Mouse (Mus musculus) limb, embryonic 14.5 days (tissue): ENCODE results near the gene Bpifa1. TPM values are rescaled to one million over a fixed set of nuclear protein-coding genes. Genes with fewer than 3 reads are reported as not detected.

ENCODE experiments used
- ATAC-seq: fragments of 200-750 bp; cut with Nextera tagmentation; 2 replicates; pipeline ENCODE4 v1.8.0; 2017; ENCODE audit warnings: low read depth, moderate number of reproducible peaks, moderate TSS enrichment; ENCODE audit not compliant: low FRiP score
- DNase-seq: peaks from one replicate; pipeline ENCODE4 v3.0.0-alpha.2; 2015; ENCODE audit warnings: low spot score
- H3K27ac ChIP-seq: fragments of 300-500 bp; sonication (generic); replicated peaks from 2 replicates; pipeline ENCODE4 v1.5.1; 2014; ENCODE audit warnings: low read depth, mild to moderate bottlenecking, low read length, moderate library complexity, mixed read lengths
- H3K27me3 ChIP-seq: fragments of 300-500 bp; sonication (generic); 2 replicates; pipeline ENCODE4 v1.6.1; 2014; ENCODE audit warnings: low read length, mixed read lengths; ENCODE audit not compliant: control insufficient read depth, insufficient read depth
- H3K36me3 ChIP-seq: fragments of 300-500 bp; sonication (generic); 2 replicates; pipeline ENCODE4 v1.6.1; 2014; ENCODE audit warnings: mild to moderate bottlenecking, low read length, moderate library complexity, mixed read lengths; ENCODE audit not compliant: control insufficient read depth, insufficient read depth
- H3K4me1 ChIP-seq: fragments of 300-500 bp; sonication (generic); 2 replicates; pipeline ENCODE4 v1.6.1; 2014; ENCODE audit warnings: antibody characterized with exemption, low read length, mixed read lengths; ENCODE audit not compliant: control insufficient read depth, insufficient read depth
- H3K4me2 ChIP-seq: fragments of 300-500 bp; sonication (generic); replicated peaks from 2 replicates; pipeline ENCODE4 v1.6.1; 2014; ENCODE audit warnings: low read depth, mild to moderate bottlenecking, low read length, moderate library complexity; ENCODE audit not compliant: severe bottlenecking
- H3K4me3 ChIP-seq: fragments of 300-500 bp; sonication (generic); replicated peaks from 2 replicates; pipeline ENCODE4 v1.5.1; 2014; ENCODE audit warnings: low read length
- H3K9ac ChIP-seq: fragments of 300-500 bp; sonication (generic); 2 replicates; pipeline ENCODE4 v1.6.1; 2014; ENCODE audit warnings: mild to moderate bottlenecking, low read depth, low read length, moderate library complexity; ENCODE audit not compliant: severe bottlenecking
- H3K9me3 ChIP-seq: fragments of 300-500 bp; sonication (generic); 2 replicates; pipeline ENCODE4 v1.6.1; 2016; ENCODE audit warnings: low read length; ENCODE audit not compliant: control insufficient read depth
- POLR2A ChIP-seq: fragments of 200-500 bp; IDR thresholded peaks from 2 replicates; pipeline ENCODE4 v1.8.0; 2012; ENCODE audit warnings: inconsistent platforms, mild to moderate bottlenecking, moderate library complexity, borderline replicate concordance; ENCODE audit not compliant: insufficient read depth, insufficient read length; ENCODE audit errors: extremely low read depth
- WGBS: fragments of 180-500 bp; shearing (Covaris S2); extraction: QIAGEN DNeasy Blood & Tissue Kit; methylation state at CpG from one replicate; pipeline ENCODE4 v1.1.7; 2014; 5-methylcytosine and 5-hydroxymethylcytosine counted together
- polyA plus RNA-seq, 2 experiments: library from polyadenylated mRNA; depleted of rRNA in 1 of 2; stranded (reverse) in 1 of 2; unstranded in 1 of 2; fragments of >200 nt; fragmentation: Nextera tagmentation in 1 of 2; extraction: Ambion mirVana in 1 of 2; gene quantifications; 2 replicates each; pipeline versions ENCODE4 v1.2.1 to v1.2.3; 2012 to 2014

Bpifa1 gene
- polyA plus RNA-seq (2012; rRNA removed) (0.09 TPM in 1 of 2 replicates, not detected in the other), polyA plus RNA-seq (2014; fragmentation: Nextera tagmentation; extraction: Ambion mirVana) (not detected in 2 replicates)

DNA sequence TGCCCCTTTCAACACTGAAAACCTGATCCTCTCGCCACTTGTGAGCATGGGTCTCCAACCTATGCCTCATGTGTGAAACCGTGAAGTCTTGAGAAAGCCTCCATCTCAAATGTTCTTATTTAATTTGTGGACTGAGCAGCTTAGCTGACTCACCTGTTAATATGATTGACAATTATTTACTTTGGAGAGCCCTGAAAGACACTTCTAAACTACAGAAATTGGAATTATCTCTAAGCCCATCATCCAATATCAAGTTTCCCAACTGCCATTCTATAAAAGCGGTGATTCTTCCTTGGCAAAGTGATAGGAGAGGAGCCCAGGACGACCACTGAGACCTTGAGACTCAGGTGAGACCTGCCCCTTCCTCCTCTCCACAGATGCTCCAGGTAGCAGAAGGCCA, at the start of gene Bpifa1:
Gene Bpifa1, plus strand, starts transcription at position 301 of the 400 bp plus-strand sequence.
- TF ChIP-seq POLR2A: no peak
- no peak within 1 kb of the TSS for H3K9ac ChIP-seq
- H3K27me3 ChIP-seq: no peaks in the 10 kb centered on the region
- no peak for ATAC-seq
- no peak within 1 kb of the TSS for H3K4me3 ChIP-seq
- no peaks in the 10 kb centered on the region for H3K36me3 ChIP-seq
- no peak within 1 kb of the TSS for H3K27ac ChIP-seq
- 79% methylated on average over 4 of the region's 4 CpGs for WGBS
- H3K4me2 ChIP-seq: no peak within 1 kb of the TSS
- H3K4me1 ChIP-seq: no peaks in the 10 kb centered on the region
- H3K9me3 ChIP-seq: no peaks in the 10 kb centered on the region
- no peak for DNase-seq

DNA sequence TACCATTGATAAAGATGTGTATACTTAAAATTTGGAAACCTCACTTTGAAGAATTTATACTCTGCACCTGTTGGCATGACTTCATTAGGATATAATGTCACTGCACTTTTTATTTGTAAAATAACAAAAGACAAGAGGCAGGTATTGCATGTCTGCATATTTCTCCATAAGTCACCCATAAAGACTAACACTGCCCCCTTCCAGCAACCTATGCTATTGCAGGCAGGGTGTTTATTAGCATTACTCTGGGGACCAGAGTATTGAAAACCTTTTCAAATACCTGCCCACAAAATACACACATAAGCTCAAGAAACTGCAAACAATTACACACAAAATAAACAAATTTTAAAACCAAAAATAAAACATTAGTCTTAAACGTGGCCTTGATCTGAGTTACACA, 44.9 kb upstream of the Bpifa1 start:
- Histone ChIP-seq H3K4me2 (no peak overlapping the region), H3K36me3 (no peaks in the 10 kb centered on the region), H3K27me3 (no peaks in the 10 kb centered on the region), H3K4me3 (no peak overlapping the region), H3K4me1 (no peaks in the 10 kb centered on the region), H3K9ac (no peak overlapping the region), H3K27ac (no peak overlapping the region), H3K9me3 (no peaks in the 10 kb centered on the region)
- DNase-seq (no peak), ATAC-seq (no peak)
- 43% methylated on average over 1 of the region's 1 CpGs for WGBS
- TF ChIP-seq POLR2A: no peak

DNA sequence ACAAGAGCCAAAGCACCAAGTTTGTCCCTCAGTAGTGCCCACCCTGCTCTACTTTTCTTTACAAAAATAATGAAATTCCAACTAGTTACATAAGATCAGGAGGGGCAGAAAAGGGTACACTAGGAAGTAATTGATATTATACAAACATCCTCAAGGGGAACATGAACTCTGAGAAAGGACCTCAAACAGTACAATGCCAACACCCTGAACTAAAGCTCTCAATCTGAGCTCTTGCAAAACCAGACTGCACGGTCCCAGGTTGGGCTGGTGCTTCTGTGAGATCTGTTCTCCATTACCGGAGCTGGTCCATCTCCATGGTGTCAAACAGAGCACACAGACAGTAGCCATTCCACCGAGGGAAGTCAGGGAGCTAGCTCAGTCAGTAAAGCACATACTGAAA, 25.3 kb upstream of the Bpifa1 start:
- H3K4me2 ChIP-seq: no peak overlapping the region
- no peak overlapping the region for H3K9ac ChIP-seq
- H3K27me3 ChIP-seq: no peaks in the 10 kb centered on the region
- no peaks in the 10 kb centered on the region for H3K36me3 ChIP-seq
- WGBS: 84% methylated on average over 3 of the region's 3 CpGs
- H3K9me3 ChIP-seq: no peaks in the 10 kb centered on the region
- no peak overlapping the region for H3K27ac ChIP-seq
- DNase-seq (no peak), ATAC-seq (no peak)
- no peaks in the 10 kb centered on the region for H3K4me1 ChIP-seq
- H3K4me3 ChIP-seq: no peak overlapping the region
- no peak for TF ChIP-seq POLR2A

DNA sequence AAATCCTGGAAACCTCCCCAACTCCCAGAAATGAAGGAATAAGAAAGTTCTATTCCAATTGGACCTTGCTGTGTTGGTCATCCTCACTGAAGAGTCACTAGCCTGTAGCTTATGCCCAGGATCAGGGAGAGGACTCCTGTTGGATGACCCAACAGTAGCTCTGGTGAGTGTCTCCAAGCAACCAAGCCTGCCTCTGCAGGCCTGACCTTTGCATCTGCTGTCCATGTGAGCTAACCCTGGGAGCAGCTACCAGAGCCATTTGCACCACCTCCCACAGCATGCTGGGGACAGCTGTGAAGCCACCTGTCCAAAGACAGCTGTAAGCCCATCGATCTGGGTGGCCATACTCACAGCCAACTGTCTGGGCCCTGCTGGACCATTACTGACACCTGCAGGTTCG, 12.6 kb upstream of the Bpifa1 start, which contains the start of gene Bpifa3:
Gene Bpifa3, plus strand, starts transcription at position 217 of the 400 bp plus-strand sequence.
- Histone ChIP-seq H3K4me3 (no peak within 1 kb of the TSS), H3K4me2 (no peak within 1 kb of the TSS), H3K27ac (no peak within 1 kb of the TSS), H3K36me3 (no peaks in the 10 kb centered on the region), H3K9me3 (no peaks in the 10 kb centered on the region), H3K9ac (no peak within 1 kb of the TSS), H3K27me3 (no peaks in the 10 kb centered on the region), H3K4me1 (no peaks in the 10 kb centered on the region)
- no peak for ATAC-seq
- no peak for TF ChIP-seq POLR2A
- WGBS: 44% methylated on average over 2 of the region's 2 CpGs
- no peak for DNase-seq

DNA sequence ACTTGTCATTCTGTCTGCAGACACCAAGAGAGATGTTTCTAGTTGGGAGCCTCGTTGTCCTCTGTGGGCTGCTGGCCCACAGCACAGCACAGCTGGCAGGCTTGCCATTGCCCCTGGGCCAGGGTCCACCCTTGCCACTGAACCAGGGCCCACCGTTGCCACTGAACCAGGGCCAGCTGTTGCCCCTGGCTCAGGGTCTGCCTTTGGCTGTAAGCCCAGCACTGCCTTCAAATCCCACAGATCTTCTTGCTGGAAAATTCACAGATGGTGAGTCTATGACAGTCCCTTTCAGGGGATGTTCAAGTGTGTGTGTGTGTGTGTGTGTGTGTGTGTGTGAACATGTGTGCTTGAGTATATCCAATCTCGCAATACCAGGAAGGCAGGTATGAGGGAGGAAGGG, 1.1 kb downstream of the Bpifa1 start:
- WGBS: 69% methylated on average over 3 of the region's 3 CpGs
- no peak overlapping the region for H3K27ac ChIP-seq
- DNase-seq (peak; percentile 3), ATAC-seq (no peak)
- H3K4me3 ChIP-seq: no peak overlapping the region
- H3K36me3 ChIP-seq: no peaks in the 10 kb centered on the region
- H3K9me3 ChIP-seq: no peaks in the 10 kb centered on the region
- no peak overlapping the region for H3K9ac ChIP-seq
- H3K4me1 ChIP-seq: no peaks in the 10 kb centered on the region
- TF ChIP-seq POLR2A: no peak
- H3K4me2 ChIP-seq: no peak overlapping the region
- no peaks in the 10 kb centered on the region for H3K27me3 ChIP-seq

DNA sequence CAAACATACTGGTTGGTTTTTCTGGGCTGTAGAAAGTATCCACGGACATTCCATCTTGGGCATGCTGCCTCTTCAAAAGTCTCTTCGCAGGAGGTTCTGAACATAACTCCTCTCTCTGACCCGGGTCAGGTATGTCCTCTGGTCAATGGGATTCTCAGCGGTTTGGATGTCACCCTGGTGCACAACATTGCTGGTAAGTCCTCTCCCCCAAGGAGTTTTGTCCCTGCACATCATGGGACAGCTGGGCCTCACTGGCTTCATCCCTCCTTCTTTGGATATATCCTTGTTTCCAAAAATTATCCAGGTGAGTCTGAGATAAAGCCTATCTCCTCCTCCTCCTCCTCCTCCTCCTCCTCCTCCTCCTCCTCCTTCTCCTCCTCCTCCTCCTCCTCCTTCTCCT, 4.8 kb downstream of the Bpifa1 start:
- ATAC-seq (no peak), DNase-seq (no peak)

More for the DNA sequence above, 4.8 kb downstream of the Bpifa1 start:
- WGBS: 70% methylated on average over 4 of the region's 4 CpGs
- no peaks in the 10 kb centered on the region for H3K9me3 ChIP-seq
- H3K27me3 ChIP-seq: no peaks in the 10 kb centered on the region
- no peak overlapping the region for H3K4me2 ChIP-seq
- H3K4me1 ChIP-seq: no peaks in the 10 kb centered on the region
- H3K4me3 ChIP-seq: no peak overlapping the region
- no peak for TF ChIP-seq POLR2A
- no peak overlapping the region for H3K27ac ChIP-seq
- H3K36me3 ChIP-seq: no peaks in the 10 kb centered on the region
- H3K9ac ChIP-seq: no peak overlapping the region
